Mouse (Mus musculus) lung, embryonic 15.5 days (tissue): ENCODE data around the gene Itpr1. TPM values are rescaled to one million over a fixed set of nuclear protein-coding genes. Genes with fewer than 3 reads are reported as not detected.
A peak's percentile ranks its signal among the peaks of the same experiment; 100 is the strongest.

Experiments used
- ATAC-seq: fragments of 200-750 bp; cut with Nextera tagmentation; 2 replicates; pipeline ENCODE4 v1.8.0; 2017; ENCODE audit warnings: moderate number of reproducible peaks, borderline replicate concordance; ENCODE audit not compliant: low FRiP score, low TSS enrichment; ENCODE audit errors: extremely low read depth
- H3K27ac ChIP-seq: fragments of 300-500 bp; sonication (generic); 2 replicates; pipeline ENCODE4 v1.5.1; 2015; ENCODE audit warnings: moderate library complexity, mild to moderate bottlenecking, inconsistent platforms
- H3K27me3 ChIP-seq: fragments of 300-500 bp; sonication (generic); 2 replicates; pipeline ENCODE4 v1.6.1; 2015; ENCODE audit warnings: inconsistent platforms
- H3K36me3 ChIP-seq: fragments of 300-500 bp; sonication (generic); 2 replicates; pipeline ENCODE4 v1.6.1; 2015; ENCODE audit warnings: inconsistent platforms
- H3K4me1 ChIP-seq: fragments of 300-500 bp; sonication (generic); 2 replicates; pipeline ENCODE4 v1.6.1; 2015; ENCODE audit warnings: inconsistent platforms
- H3K4me2 ChIP-seq: fragments of 300-500 bp; sonication (generic); 2 replicates; pipeline ENCODE4 v1.6.1; 2015; ENCODE audit warnings: inconsistent platforms, mild to moderate bottlenecking, moderate library complexity
- H3K4me3 ChIP-seq: fragments of 300-500 bp; sonication (generic); 2 replicates; pipeline ENCODE4 v1.5.1; 2015; ENCODE audit warnings: mild to moderate bottlenecking, inconsistent platforms
- H3K9ac ChIP-seq: fragments of 300-500 bp; sonication (generic); 2 replicates; pipeline ENCODE4 v1.6.1; 2015; ENCODE audit warnings: inconsistent platforms
- H3K9me3 ChIP-seq: fragments of 300-500 bp; sonication (generic); 2 replicates; pipeline ENCODE4 v1.6.1; 2016; ENCODE audit warnings: inconsistent platforms
- WGBS: fragments of 180-500 bp; shearing (Covaris S2); methylation state at CpG from one replicate; pipeline ENCODE4 v1.1.7; 2015; 5-methylcytosine and 5-hydroxymethylcytosine counted together
- polyA plus RNA-seq: library from polyadenylated mRNA; unstranded; fragments of >200 nt; fragmentation: Nextera tagmentation; extraction: Ambion mirVana; gene quantifications from 2 replicates; pipeline ENCODE4 v1.2.1, GENCODE M21; 2015

Itpr1 gene
- polyA plus RNA-seq, 1 experiment from 2014 or later, result 14.9 TPM

- Histone ChIP-seq H3K9me3 (no peaks in the 10 kb centered on the region), H3K27ac (no peak overlapping the region), H3K9ac (no peak overlapping the region), H3K4me1 (peaks cover 10% of the 10 kb centered on the region; the same call in 1 of the 2 replicates), H3K4me3 (no peak overlapping the region), H3K27me3 (no peaks in the 10 kb centered on the region), H3K36me3 (no peaks in the 10 kb centered on the region), H3K4me2 (no peak overlapping the region)
- ATAC-seq, result no peak
- 71% methylated on average over 3 of the region's 3 CpGs for WGBS
Measured at GRCm38 (mm10) chr6:108261506-108261905, 48.6 kb downstream of the Itpr1 start.

GRCm38 (mm10) chr6:108264164-108264563, 51.3 kb downstream of the Itpr1 start:
- Histone ChIP-seq H3K9ac (no peak overlapping the region), H3K4me2 (no peak overlapping the region), H3K36me3 (no peaks in the 10 kb centered on the region), H3K4me1 (peaks cover 8% of the 10 kb centered on the region; the same call in 1 of the 2 replicates), H3K4me3 (no peak overlapping the region), H3K27ac (no peak overlapping the region), H3K27me3 (no peaks in the 10 kb centered on the region), H3K9me3 (no peaks in the 10 kb centered on the region)
- WGBS, result 74% methylated on average over 3 of the region's 3 CpGs
- no peak for ATAC-seq

- H3K4me3 ChIP-seq, result no peak overlapping the region
- H3K4me1 ChIP-seq, result peaks cover 28% of the 10 kb centered on the region
- H3K9me3 ChIP-seq, result no peaks in the 10 kb centered on the region
- H3K27me3 ChIP-seq, result no peaks in the 10 kb centered on the region
- no peak for ATAC-seq
- H3K36me3 ChIP-seq, result no peaks in the 10 kb centered on the region
- 58% methylated on average over 7 of the region's 7 CpGs for whole genome bisulfite sequencing
- H3K4me2 ChIP-seq, result no peak overlapping the region
- peak overlapping the region; percentile 78 for H3K27ac ChIP-seq
- H3K9ac ChIP-seq, result no peak overlapping the region
Measured at GRCm38 (mm10) chr6:108273451-108273850, 60.6 kb downstream of the Itpr1 start.

- H3K9me3 ChIP-seq, result no peaks in the 10 kb centered on the region
- ATAC-seq, result peak; percentile 98
- H3K27ac ChIP-seq, result peak overlapping the region; percentile 78
- peaks cover 28% of the 10 kb centered on the region for H3K4me1 ChIP-seq
- H3K27me3 ChIP-seq, result no peaks in the 10 kb centered on the region
- 42% methylated on average over 10 of the region's 10 CpGs for WGBS
- peak overlapping the region; percentile 16; the same call in 1 of the 2 replicates for H3K4me2 ChIP-seq
- no peaks in the 10 kb centered on the region for H3K36me3 ChIP-seq
- no peak overlapping the region for H3K4me3 ChIP-seq
- no peak overlapping the region for H3K9ac ChIP-seq
Measured at GRCm38 (mm10) chr6:108274364-108275084, 61.6 kb downstream of the Itpr1 start.

- no peak for ATAC-seq
- H3K9me3 ChIP-seq, result no peaks in the 10 kb centered on the region
- H3K4me3 ChIP-seq, result no peak overlapping the region
- WGBS, result 72% methylated on average over 12 of the region's 12 CpGs
- no peak overlapping the region for H3K9ac ChIP-seq
- peaks cover 37% of the 10 kb centered on the region for H3K4me1 ChIP-seq
- no peak overlapping the region for H3K27ac ChIP-seq
- no peak overlapping the region for H3K4me2 ChIP-seq
- no peaks in the 10 kb centered on the region for H3K27me3 ChIP-seq
- no peaks in the 10 kb centered on the region for H3K36me3 ChIP-seq
Measured at GRCm38 (mm10) chr6:108276880-108277507, 64.1 kb downstream of the Itpr1 start.

- Histone ChIP-seq H3K4me2 (no peak overlapping the region), H3K27me3 (no peaks in the 10 kb centered on the region), H3K4me3 (no peak overlapping the region), H3K4me1 (peaks cover 45% of the 10 kb centered on the region), H3K27ac (no peak overlapping the region), H3K9me3 (no peaks in the 10 kb centered on the region), H3K36me3 (no peaks in the 10 kb centered on the region), H3K9ac (no peak overlapping the region)
- ATAC-seq, result no peak
- 82% methylated on average over 12 of the region's 12 CpGs for WGBS
Measured at GRCm38 (mm10) chr6:108277622-108278396, 64.9 kb downstream of the Itpr1 start.

- no peak for ATAC-seq
- Histone ChIP-seq H3K27me3 (no peaks in the 10 kb centered on the region), H3K9me3 (no peaks in the 10 kb centered on the region), H3K4me2 (no peak overlapping the region), H3K9ac (no peak overlapping the region), H3K36me3 (no peaks in the 10 kb centered on the region), H3K4me1 (peaks cover 38% of the 10 kb centered on the region), H3K27ac (no peak overlapping the region), H3K4me3 (no peak overlapping the region)
- WGBS, result 71% methylated on average over 11 of the region's 11 CpGs
Measured at GRCm38 (mm10) chr6:108278826-108279630, 66.1 kb downstream of the Itpr1 start.

- WGBS, result 32% methylated on average over 4 of the region's 4 CpGs
- H3K36me3 ChIP-seq, result no peaks in the 10 kb centered on the region
- no peaks in the 10 kb centered on the region for H3K27me3 ChIP-seq
- H3K9ac ChIP-seq, result no peak overlapping the region
- no peak for ATAC-seq
- H3K4me1 ChIP-seq, result peaks cover 19% of the 10 kb centered on the region
- H3K4me3 ChIP-seq, result no peak overlapping the region
- H3K27ac ChIP-seq, result peak overlapping the region; percentile 23; the same call in 1 of the 2 replicates
- no peaks in the 10 kb centered on the region for H3K9me3 ChIP-seq
- H3K4me2 ChIP-seq, result no peak overlapping the region
Measured at GRCm38 (mm10) chr6:108282131-108282530, 69.2 kb downstream of the Itpr1 start.

GRCm38 (mm10) chr6:108282621-108283020, 69.7 kb downstream of the Itpr1 start:
- Histone ChIP-seq H3K27ac (peak overlapping the region; percentile 23; the same call in 1 of the 2 replicates), H3K27me3 (no peaks in the 10 kb centered on the region), H3K36me3 (no peaks in the 10 kb centered on the region), H3K4me1 (peaks cover 18% of the 10 kb centered on the region), H3K9me3 (no peaks in the 10 kb centered on the region), H3K9ac (no peak overlapping the region), H3K4me3 (no peak overlapping the region), H3K4me2 (no peak overlapping the region)
- WGBS, result 58% methylated on average over 3 of the region's 3 CpGs
- no peak for ATAC-seq

GRCm38 (mm10) chr6:108284688-108285087, 71.8 kb downstream of the Itpr1 start:
- no peak overlapping the region for H3K4me2 ChIP-seq
- H3K4me1 ChIP-seq, result peaks cover 18% of the 10 kb centered on the region
- no peaks in the 10 kb centered on the region for H3K9me3 ChIP-seq
- 84% methylated on average over 3 of the region's 3 CpGs for WGBS
- no peaks in the 10 kb centered on the region for H3K36me3 ChIP-seq
- no peak overlapping the region for H3K9ac ChIP-seq
- ATAC-seq, result no peak
- H3K4me3 ChIP-seq, result no peak overlapping the region
- H3K27ac ChIP-seq, result no peak overlapping the region
- H3K27me3 ChIP-seq, result no peaks in the 10 kb centered on the region

- WGBS, result 68% methylated on average over 3 of the region's 3 CpGs
- Histone ChIP-seq H3K4me2 (no peak overlapping the region), H3K27ac (no peak overlapping the region), H3K4me3 (no peak overlapping the region), H3K9me3 (no peaks in the 10 kb centered on the region), H3K36me3 (no peaks in the 10 kb centered on the region), H3K4me1 (no peaks in the 10 kb centered on the region), H3K9ac (no peak overlapping the region), H3K27me3 (no peaks in the 10 kb centered on the region)
- ATAC-seq, result no peak
Measured at GRCm38 (mm10) chr6:108288979-108289378, 76.1 kb downstream of the Itpr1 start.
